Mouse (Mus musculus): ENCODE data around the gene Defb20.

- TF ChIP-seq CTCF (conservative IDR thresholded peaks at IDR 0.05; ENCODE audit: low read length) (no peak), POU5F1 (IDR thresholded peaks at IDR 0.05; ENCODE audit: borderline replicate concordance, low read length) (no peak), NANOG (IDR thresholded peaks at IDR 0.05; ENCODE audit: borderline replicate concordance, low read length) (no peak)
These were observed 23.5 kb downstream of the Defb20 start for GRCm38 (mm10) chr2:152500204-152500862.
